Mouse (Mus musculus) hindbrain, embryonic 14.5 days (tissue): Measurements from ENCODE around the gene Gpatch8. TPM values are rescaled to one million over a fixed set of nuclear protein-coding genes. Genes with fewer than 3 reads are reported as not detected.
"Not testable (repeated sequence)": the region's sequence is repeated elsewhere in the genome, so short reads cannot be mapped to it uniquely, and the experiment has no call there.

ENCODE experiments used
- ATAC-seq: fragments of 200-750 bp; cut with Nextera tagmentation; 2 replicates; pipeline ENCODE4 v1.8.0; 2017; ENCODE audit warnings: moderate number of reproducible peaks, mild to moderate bottlenecking, moderate TSS enrichment, moderate library complexity; ENCODE audit not compliant: low FRiP score
- DNase-seq: peaks from one replicate; pipeline ENCODE4 v3.0.0-alpha.2; 2015; ENCODE audit warnings: low spot score
- H3K27ac ChIP-seq: fragments of 300-500 bp; sonication (generic); 2 replicates; pipeline ENCODE4 v1.5.1; 2014; ENCODE audit warnings: mild to moderate bottlenecking, moderate library complexity
- H3K27me3 ChIP-seq: fragments of 300-500 bp; sonication (generic); 2 replicates; pipeline ENCODE4 v1.6.1; 2014; ENCODE audit warnings: mild to moderate bottlenecking, low read length, mixed read lengths; ENCODE audit not compliant: control insufficient read depth, insufficient read depth
- H3K36me3 ChIP-seq: fragments of 300-500 bp; sonication (generic); replicated peaks from 2 replicates; pipeline ENCODE4 v1.6.1; 2014; ENCODE audit not compliant: control insufficient read depth, insufficient read depth
- H3K4me1 ChIP-seq: fragments of 300-500 bp; sonication (generic); replicated peaks from 2 replicates; pipeline ENCODE4 v1.6.1; 2014; ENCODE audit warnings: antibody characterized with exemption, low read length, mixed read lengths; ENCODE audit not compliant: control insufficient read depth, insufficient read depth
- H3K4me2 ChIP-seq: fragments of 300-500 bp; sonication (generic); replicated peaks from 2 replicates; pipeline ENCODE4 v1.6.1; 2014; ENCODE audit warnings: mild to moderate bottlenecking, moderate library complexity
- H3K4me3 ChIP-seq: fragments of 300-500 bp; sonication (generic); replicated peaks from 2 replicates; pipeline ENCODE4 v1.5.1; 2014; ENCODE audit warnings: mild to moderate bottlenecking, low read length
- H3K9ac ChIP-seq: fragments of 300-500 bp; sonication (generic); 2 replicates; pipeline ENCODE4 v1.6.1; 2014
- H3K9me3 ChIP-seq: fragments of 300-500 bp; sonication (generic); 2 replicates; pipeline ENCODE4 v1.6.1; 2016; ENCODE audit warnings: low read length; ENCODE audit not compliant: control insufficient read depth
- WGBS: fragments of 180-500 bp; shearing (Covaris S2); extraction: QIAGEN DNeasy Blood & Tissue Kit; methylation state at CpG from one replicate; pipeline ENCODE4 v1.1.7; 2014; 5-methylcytosine and 5-hydroxymethylcytosine counted together
- polyA plus RNA-seq: library from polyadenylated mRNA; unstranded; fragments of >200 nt; fragmentation: Nextera tagmentation; extraction: Ambion mirVana; gene quantifications from 2 replicates; pipeline ENCODE4 v1.2.1, GENCODE M21; 2014

Gpatch8 gene
- polyA plus RNA-seq, 1 experiment from 2014 or later: 55.3 TPM

DNA sequence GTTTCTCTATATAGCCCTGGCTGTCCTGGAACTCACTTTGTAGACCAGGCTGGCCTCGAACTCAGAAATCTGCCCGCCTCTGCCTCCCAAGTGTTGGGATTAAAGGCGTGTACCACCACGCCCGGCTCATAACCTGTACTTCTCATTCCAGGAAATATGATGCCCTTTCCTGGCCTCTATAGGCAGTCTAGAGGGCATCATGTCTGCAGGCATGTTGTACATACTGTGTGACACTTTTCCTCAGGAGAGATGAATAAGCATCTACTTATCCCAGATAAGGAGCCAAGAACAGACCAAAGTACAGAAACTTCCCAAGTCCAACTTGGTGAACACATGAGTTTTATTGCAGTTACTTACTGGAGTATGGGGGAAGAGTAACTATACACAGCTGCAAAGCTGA is 2.5 kb upstream of the Gpatch8 start:
- H3K4me1 ChIP-seq: peaks cover 14% of the 10 kb centered on the region
- DNase-seq (no peak), ATAC-seq (no peak)
- H3K4me3 ChIP-seq: no peak overlapping the region
- no peak overlapping the region for H3K4me2 ChIP-seq
- no peaks in the 10 kb centered on the region for H3K36me3 ChIP-seq
- no peak overlapping the region for H3K9ac ChIP-seq
- WGBS: 88% methylated on average over 4 of the region's 5 CpGs
- H3K27ac ChIP-seq: no peak overlapping the region
- no peaks in the 10 kb centered on the region for H3K27me3 ChIP-seq
- no peaks in the 10 kb centered on the region for H3K9me3 ChIP-seq

DNA sequence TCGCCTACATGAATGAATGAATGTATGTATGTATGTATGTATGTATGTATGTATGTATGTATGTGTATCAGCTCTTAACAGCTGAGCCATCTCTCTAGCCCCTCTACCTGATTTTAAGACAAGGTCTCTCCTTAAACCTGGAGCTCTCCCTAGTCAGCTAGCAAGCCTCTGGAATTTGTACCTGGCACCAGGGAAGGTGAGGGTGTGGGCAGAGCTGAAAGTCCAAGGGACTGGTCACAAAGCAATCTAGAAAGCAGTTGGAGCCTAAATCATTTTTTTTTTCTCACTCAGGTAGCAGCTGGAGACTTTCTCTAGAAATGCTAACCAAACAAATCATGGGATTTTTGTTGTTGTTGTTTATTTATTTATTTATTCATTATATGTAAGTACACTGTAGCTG is 1.2 kb upstream of the Gpatch8 start:
- Histone ChIP-seq H3K4me2 (no peak overlapping the region), H3K27ac (no peak overlapping the region), H3K9me3 (no peaks in the 10 kb centered on the region), H3K4me1 (peaks cover 20% of the 10 kb centered on the region), H3K9ac (no peak overlapping the region), H3K27me3 (no peaks in the 10 kb centered on the region), H3K4me3 (no peak overlapping the region), H3K36me3 (no peaks in the 10 kb centered on the region)
- 96% methylated on average over 1 of the region's 1 CpGs for WGBS
- DNase-seq (no peak), ATAC-seq (no peak)

DNA sequence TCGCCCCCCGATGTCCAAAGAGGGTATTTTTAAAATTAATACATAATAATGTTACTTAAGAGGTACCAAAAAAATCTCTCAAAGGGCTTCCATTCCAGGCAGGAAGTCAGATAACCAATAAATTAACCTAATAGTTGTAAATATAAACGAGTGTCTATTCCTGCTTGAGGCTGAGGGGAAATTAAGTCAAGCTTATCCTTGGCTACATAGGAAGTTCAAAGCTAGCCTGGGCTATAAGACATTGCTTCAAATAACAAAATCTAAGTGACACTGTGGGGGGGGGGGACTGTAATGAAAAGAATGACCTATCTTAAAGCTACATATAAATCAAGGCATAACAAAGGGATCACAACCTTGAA is 503 bp upstream of the Gpatch8 start:
- DNase-seq (no peak), ATAC-seq (no peak)
- Histone ChIP-seq H3K36me3 (no peaks in the 10 kb centered on the region), H3K4me2 (peak overlapping the region; percentile 63), H3K27ac (peak overlapping the region; percentile 96), H3K27me3 (no peaks in the 10 kb centered on the region), H3K4me3 (peak overlapping the region; percentile 93), H3K9ac (no peak overlapping the region), H3K4me1 (peaks cover 26% of the 10 kb centered on the region), H3K9me3 (no peaks in the 10 kb centered on the region)
- 14% methylated on average over 3 of the region's 3 CpGs for WGBS

DNA sequence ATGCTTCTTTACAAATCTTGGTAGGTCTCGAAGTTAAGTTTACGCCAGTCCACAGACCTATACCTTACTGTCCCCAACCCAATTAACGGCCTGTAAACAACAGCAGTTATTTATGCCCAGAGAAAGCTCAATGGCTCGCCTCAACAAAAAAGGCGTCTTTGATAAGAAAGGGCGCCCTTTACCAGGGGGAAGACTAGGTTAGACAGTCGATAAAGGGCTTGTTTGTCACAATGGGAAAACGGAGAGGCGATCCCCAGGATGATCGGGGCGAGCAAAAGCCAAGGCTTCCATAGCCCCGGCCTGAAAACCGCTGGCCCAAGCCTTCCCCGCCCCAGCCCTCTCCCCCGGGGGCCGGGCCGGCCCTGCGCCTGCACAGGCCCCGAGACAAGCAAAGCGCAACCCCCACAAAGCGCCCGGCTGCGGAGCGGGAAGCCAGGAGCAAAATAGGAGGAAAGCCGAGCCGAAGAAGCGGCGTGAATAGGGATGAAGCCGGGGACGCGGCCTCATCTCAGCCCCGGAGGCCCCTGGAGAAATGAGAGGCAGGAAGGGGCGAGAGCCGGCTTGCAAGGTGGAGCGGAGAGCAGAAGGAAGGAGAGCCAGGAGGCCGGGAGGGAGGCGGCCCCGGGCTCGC is 677 bp downstream of the Gpatch8 start:
- DNase-seq (peak; percentile 26), ATAC-seq (peak; percentile 61; the same call in 1 of the 2 replicates)
- H3K27ac ChIP-seq: peak overlapping the region; percentile 96
- under 1% methylated on average over 38 of the region's 39 CpGs for WGBS
- peak overlapping the region; percentile 97 for H3K9ac ChIP-seq
- no peaks in the 10 kb centered on the region for H3K27me3 ChIP-seq
- H3K36me3 ChIP-seq: 0 out of 2 replicates have a peak, but pooled peaks cover 4% of the 10 kb centered on the region
- no peaks in the 10 kb centered on the region for H3K9me3 ChIP-seq
- peaks cover 35% of the 10 kb centered on the region for H3K4me1 ChIP-seq
- H3K4me2 ChIP-seq: peak overlapping the region; percentile 63
- H3K4me3 ChIP-seq: peak overlapping the region; percentile 93

DNA sequence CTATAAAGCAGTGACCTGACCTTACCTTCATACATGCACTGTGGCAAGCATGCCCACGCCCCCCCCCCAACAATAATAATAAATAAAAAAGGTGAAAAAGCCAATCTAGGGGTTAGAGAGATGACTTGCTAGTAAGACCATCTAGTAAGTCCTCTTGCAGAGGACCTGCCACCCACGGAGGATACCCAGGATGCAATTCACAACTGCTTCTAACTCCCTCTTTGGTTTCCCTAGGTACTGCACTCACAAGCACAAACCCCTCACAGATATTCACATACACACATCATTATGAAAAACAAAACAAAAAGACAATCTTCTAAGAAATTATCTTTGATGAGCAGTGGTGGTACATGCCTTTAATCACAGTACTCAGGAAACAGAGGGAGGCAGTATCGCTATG is 4.1 kb downstream of the Gpatch8 start:
- DNase-seq (no peak), ATAC-seq (no peak)
- Histone ChIP-seq H3K9me3 (no peaks in the 10 kb centered on the region), H3K27ac (no peak overlapping the region), H3K27me3 (no peaks in the 10 kb centered on the region), H3K4me3 (no peak overlapping the region), H3K4me1 (peaks cover 35% of the 10 kb centered on the region), H3K4me2 (no peak overlapping the region), H3K36me3 (0 out of 2 replicates have a peak, but pooled peaks cover 12% of the 10 kb centered on the region), H3K9ac (no peak overlapping the region)
- 94% methylated on average over 3 of the region's 3 CpGs for WGBS

DNA sequence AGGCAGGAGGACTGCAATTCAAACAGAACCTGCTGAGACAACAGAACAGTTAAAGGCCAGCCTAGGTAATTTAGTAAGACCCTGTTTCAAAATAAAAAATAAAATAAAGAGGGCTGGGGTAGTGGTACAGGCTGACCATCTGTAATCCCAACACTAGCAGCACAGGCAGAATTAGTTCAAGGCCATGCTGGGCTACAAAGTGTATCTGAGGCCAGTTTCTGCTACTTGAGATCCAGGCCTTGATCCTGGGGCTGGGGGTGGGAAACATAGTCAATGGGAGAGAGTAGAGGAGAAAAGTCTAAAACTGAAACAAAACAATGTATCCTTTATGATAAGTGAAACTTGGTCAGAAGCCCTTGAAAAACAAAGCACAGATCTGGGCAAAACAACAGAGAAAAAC is 5.0 kb downstream of the Gpatch8 start:
- Histone ChIP-seq H3K36me3 (0 out of 2 replicates have a peak, but pooled peaks cover 12% of the 10 kb centered on the region), H3K4me1 (peaks cover 31% of the 10 kb centered on the region)
- no peak for ATAC-seq

DNA sequence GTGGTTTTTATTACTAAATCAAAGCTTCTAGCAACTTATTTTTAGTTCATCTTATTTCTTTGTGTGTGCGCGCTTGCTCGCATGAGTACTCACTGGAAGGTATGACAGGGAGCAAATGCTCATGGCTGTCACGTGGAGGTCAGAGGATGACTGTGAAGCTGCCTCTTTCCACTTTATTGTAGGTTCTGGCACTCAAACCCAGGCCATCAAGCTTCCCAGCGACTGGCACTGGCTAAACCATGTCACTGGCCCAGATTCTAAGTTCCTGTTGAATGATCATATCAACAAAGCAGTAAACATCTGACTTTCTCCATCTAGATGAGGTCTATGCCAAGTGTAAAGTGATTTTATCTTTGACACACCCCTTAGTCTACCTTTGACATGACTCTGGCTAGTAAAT is 14.7 kb downstream of the Gpatch8 start:
- WGBS: 94% methylated on average over 5 of the region's 5 CpGs
- Histone ChIP-seq H3K9ac (no peak overlapping the region), H3K9me3 (no peaks in the 10 kb centered on the region), H3K4me3 (no peak overlapping the region), H3K4me1 (no peaks in the 10 kb centered on the region), H3K4me2 (no peak overlapping the region), H3K27ac (no peak overlapping the region), H3K36me3 (peaks cover 15% of the 10 kb centered on the region), H3K27me3 (no peaks in the 10 kb centered on the region)
- DNase-seq (no peak), ATAC-seq (no peak)

More for the DNA sequence above, 5.0 kb downstream of the Gpatch8 start:
- Histone ChIP-seq H3K27me3 (no peaks in the 10 kb centered on the region), H3K4me3 (no peak overlapping the region), H3K4me2 (no peak overlapping the region), H3K27ac (no peak overlapping the region), H3K9me3 (no peaks in the 10 kb centered on the region), H3K9ac (no peak overlapping the region)
- no peak for DNase-seq

DNA sequence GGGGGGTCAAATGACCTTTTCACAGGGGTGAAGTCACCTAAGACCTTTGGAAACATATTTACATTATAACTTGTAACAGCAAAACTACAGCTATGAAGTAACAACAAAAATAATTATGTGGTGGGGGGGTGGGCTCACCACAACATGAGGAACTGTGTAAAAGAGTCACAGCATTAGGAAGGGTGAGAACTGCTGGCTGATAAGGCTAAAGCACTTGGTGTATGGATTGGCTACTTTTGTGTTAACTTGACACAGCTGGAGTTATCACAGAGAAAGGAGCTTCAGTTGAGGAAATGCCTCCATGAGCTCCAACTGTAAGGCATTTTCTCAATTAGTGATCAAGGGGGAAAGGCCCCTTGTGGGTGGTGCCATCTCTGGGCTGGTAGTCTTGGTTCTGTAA is 15.9 kb downstream of the Gpatch8 start:
- peaks cover 18% of the 10 kb centered on the region for H3K36me3 ChIP-seq
- H3K9me3 ChIP-seq, H3K27ac ChIP-seq, H3K4me3 ChIP-seq, H3K4me1 ChIP-seq, H3K9ac ChIP-seq, DNase-seq, H3K27me3 ChIP-seq, H3K4me2 ChIP-seq, ATAC-seq: not testable (repeated sequence)

DNA sequence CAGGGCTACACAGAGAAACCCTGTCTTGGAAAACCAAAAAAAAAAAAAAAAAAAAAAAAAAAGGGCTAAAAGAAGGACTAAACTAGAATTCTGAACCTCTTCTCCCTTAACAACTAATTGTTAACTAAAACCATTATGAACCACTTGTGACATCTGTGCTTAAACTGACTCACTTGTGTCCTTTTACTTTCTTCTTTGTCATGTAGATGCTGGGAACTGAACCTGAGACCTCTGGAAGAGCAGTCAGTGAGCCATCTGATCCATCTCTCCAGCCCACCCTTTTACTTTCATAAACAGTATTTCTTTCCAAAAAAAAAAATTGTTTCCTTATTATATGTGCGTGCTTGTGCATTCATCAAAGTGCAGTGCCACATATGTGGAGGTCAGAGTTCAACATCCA is 16.5 kb downstream of the Gpatch8 start:
- ATAC-seq (no peak), DNase-seq (no peak)
- no peak overlapping the region for H3K9ac ChIP-seq
- no peak overlapping the region for H3K4me2 ChIP-seq
- H3K27ac ChIP-seq: no peak overlapping the region
- no peaks in the 10 kb centered on the region for H3K4me1 ChIP-seq
- H3K27me3 ChIP-seq: no peaks in the 10 kb centered on the region
- H3K9me3 ChIP-seq: no peaks in the 10 kb centered on the region
- 53% methylated on average over 1 of the region's 1 CpGs for WGBS
- H3K36me3 ChIP-seq: peaks cover 18% of the 10 kb centered on the region
- no peak overlapping the region for H3K4me3 ChIP-seq

DNA sequence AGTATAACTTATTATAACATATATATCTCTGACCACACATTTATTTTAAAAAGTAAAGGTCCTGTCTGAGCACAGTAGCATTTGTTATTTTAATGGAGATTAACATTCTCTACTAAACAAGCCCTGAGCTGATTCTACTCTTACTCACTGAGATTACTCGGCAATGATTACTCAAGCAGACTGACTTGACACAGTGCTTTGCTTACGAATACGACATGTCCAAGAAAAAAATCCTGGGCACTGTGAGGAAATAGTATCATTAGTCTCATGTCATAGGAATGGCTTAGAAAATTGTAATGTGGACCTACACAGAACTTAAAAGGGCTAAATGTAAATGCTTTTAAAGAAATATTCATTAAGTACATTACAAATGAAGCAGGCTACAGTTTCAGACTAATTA is 20.0 kb downstream of the Gpatch8 start:
- H3K4me2 ChIP-seq: no peak overlapping the region
- no peaks in the 10 kb centered on the region for H3K4me1 ChIP-seq
- H3K27ac ChIP-seq: no peak overlapping the region
- no peak for DNase-seq
- 56% methylated on average over 3 of the region's 3 CpGs for WGBS
- ATAC-seq: no peak
- peaks cover 21% of the 10 kb centered on the region for H3K36me3 ChIP-seq
- H3K4me3 ChIP-seq: no peak overlapping the region
- H3K9me3 ChIP-seq: no peaks in the 10 kb centered on the region
- no peaks in the 10 kb centered on the region for H3K27me3 ChIP-seq
- H3K9ac ChIP-seq: no peak overlapping the region
